Mouse (Mus musculus) embryo, embryonic 11.5 days (tissue): ENCODE data around the gene Pdxp.
A peak's percentile ranks its signal among the peaks of the same experiment; 100 is the strongest.

Source experiments
- DNase-seq: peaks from one replicate; pipeline ENCODE4 v3.0.0-alpha.2; 2012; ENCODE audit warnings: low read depth, low spot score

Gene Pdxp

GRCm38 (mm10) chr15:78899740-78900584 lies 13.8 kb upstream of the Pdxp start, which contains the start of gene Sh3bp1:
TSS of gene Sh3bp1 (plus strand) at chr15:78899768.
- no peak for DNase-seq

- no peak for DNase-seq
Observed at GRCm38 (mm10) chr15:78900585-78901421, 12.9 kb upstream of the Pdxp start.

- no peak for DNase-seq
Observed at GRCm38 (mm10) chr15:78901422-78901789, 12.3 kb upstream of the Pdxp start.

DNA sequence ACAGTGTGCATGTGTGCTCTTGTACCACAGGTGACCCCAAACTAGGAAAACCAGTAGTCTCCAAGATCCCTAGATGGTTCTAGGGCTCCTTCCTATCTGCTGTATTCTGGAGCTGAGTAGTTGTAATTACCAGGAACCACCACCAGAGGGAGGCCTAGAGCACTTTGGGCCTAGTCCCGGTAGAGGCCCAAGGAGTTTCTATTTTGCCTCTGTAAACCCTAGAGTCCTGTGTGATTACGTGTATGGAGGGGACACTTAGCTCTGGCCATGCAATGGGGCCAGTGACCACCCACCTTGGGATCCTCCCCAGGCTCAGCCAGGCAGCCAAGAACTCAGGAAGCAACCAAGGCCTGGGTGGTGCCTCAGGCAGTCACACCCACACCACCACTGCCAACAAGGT lies 10.5 kb upstream of the Pdxp start:
- DNase-seq, result peak; percentile 77

GRCm38 (mm10) chr15:78908399-78908798 lies 5.3 kb upstream of the Pdxp start:
- no peak for DNase-seq

GRCm38 (mm10) chr15:78908982-78909381 lies 4.7 kb upstream of the Pdxp start:
- no peak for DNase-seq

GRCm38 (mm10) chr15:78912040-78912439 lies 1.7 kb upstream of the Pdxp start:
- DNase-seq, result no peak

GRCm38 (mm10) chr15:78914091-78914822 lies 538 bp downstream of the Pdxp start:
- no peak for DNase-seq

DNA sequence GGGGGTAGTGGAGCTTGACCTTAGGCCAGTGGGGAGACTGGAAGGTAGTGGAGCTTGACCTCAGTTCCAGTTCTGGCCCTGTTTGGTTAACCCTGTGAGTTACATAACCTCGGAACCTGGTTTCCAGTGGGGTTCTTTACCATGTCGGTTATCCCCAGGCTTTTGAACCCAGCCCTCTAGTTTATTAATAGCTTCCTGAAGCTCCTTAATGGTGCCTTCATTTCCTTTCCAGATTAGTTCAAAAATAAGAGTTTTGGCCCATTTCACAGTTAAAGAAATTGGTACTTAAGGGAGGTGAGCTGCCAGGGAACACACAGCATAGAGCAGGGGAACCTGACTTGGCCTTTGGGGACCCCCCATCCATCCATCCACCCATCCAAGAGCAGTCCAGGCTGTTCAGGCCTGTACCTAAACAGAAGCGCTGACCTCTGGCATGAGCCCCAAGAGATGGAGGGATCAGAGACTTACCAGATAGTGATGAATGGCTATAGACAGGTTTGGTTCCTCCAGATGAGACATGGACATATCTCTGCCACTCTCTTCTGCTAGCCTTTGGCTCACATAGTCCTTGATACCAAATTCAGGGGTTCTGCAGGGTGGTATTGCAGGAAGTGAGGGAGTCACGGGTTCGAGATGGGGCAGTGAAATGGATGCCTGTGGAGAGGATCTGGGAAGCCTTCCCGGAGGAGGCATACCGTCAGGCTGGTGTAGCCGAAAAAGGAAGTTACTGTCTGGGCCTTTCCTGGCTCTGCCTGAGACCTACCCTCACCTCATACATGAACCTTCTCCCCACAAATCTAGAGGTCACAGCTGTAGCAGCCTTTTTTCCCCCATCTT lies 1.3 kb downstream of the Pdxp start:
- no peak for DNase-seq

GRCm38 (mm10) chr15:78915660-78916017 lies 1.9 kb downstream of the Pdxp start:
- DNase-seq, result no peak

DNA sequence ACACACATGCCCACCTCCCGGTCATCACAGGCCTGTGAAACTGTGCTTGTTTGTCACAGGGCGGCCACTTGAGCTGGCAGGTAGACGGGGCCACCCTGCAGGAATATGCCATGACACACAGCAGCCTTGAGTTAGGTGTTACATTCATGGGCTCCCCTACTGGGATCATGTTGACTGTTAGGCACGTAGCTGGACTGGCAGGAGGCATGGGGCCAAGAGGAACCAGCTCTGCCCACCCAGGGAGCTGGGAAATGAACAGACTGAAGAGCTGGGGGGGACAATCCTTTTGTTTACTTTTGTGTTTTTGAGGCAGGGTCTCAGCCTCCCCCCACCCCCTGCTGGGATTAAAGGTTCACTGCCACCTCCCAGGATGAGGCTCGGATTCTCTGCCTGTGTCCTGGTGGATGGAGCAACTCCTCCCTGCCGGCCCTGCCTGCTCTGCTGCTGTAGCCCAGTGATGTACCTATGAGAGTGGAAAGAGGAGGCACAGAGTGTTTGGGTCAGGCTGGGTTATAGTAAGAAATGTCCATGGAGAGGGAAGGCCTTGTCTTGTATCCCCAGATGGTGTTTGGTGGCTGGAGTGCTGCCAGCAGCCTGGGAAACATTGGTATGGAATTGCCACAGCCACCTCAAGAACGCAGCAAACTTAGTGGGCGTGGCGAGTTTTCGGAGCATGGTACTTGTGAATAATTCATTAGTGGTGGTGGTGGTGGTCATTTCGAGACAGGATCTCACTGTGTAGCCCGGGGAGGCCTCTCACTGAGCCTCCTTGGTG lies 2.5 kb downstream of the Pdxp start:
- DNase-seq, result no peak

- DNase-seq, result no peak
Observed at GRCm38 (mm10) chr15:78918126-78918525, 4.4 kb downstream of the Pdxp start.

DNA sequence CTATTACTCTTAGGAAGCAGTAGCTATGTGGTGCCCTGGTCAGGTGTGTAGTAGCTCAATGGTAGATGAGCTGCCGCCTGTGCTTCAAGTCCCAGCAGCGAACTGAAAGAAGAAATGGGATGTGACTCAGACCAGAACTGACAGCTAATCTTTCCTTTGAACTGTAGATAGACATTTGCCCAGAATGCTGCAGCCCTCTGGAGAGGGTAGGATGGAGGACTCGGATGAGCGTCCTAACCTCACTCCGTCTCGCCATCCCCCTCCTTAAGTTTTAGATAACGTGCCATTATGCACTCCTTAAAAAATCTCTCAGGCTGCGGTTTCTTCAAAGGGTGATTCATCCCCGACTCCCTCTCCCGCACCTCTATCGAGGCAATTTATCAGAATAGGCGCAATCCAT lies 6.2 kb downstream of the Pdxp start:
- no peak for DNase-seq

GRCm38 (mm10) chr15:78922700-78923099 lies 9.0 kb downstream of the Pdxp start:
- DNase-seq, result no peak

DNA sequence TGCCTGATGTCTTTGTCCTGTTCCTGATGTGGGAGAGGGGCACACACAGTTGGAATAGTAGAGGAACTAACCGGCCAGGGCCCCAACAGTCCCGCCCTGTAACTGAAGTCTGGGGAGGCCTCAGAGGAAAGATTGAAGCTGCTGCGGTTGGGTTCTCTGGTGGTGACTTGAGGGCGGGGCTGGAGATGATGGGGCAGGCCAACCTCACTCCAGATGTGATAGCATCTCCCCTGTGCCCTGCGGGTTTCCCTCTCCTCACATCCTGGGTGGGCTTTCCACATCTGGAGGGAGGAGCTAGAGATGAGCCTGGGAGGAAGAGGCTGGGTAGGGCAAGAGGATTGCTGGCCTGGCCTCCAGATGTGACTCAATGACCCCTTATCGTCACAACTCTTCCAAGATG lies 9.9 kb downstream of the Pdxp start:
- no peak for DNase-seq

- no peak for DNase-seq
Observed at GRCm38 (mm10) chr15:78925129-78925528, 11.4 kb downstream of the Pdxp start.

- peak; percentile 78 for DNase-seq
Observed at GRCm38 (mm10) chr15:78926021-78926919, 12.6 kb downstream of the Pdxp start, which contains the start of gene Lgals1. TSS of gene Lgals1 (plus strand) at chr15:78926725.

DNA sequence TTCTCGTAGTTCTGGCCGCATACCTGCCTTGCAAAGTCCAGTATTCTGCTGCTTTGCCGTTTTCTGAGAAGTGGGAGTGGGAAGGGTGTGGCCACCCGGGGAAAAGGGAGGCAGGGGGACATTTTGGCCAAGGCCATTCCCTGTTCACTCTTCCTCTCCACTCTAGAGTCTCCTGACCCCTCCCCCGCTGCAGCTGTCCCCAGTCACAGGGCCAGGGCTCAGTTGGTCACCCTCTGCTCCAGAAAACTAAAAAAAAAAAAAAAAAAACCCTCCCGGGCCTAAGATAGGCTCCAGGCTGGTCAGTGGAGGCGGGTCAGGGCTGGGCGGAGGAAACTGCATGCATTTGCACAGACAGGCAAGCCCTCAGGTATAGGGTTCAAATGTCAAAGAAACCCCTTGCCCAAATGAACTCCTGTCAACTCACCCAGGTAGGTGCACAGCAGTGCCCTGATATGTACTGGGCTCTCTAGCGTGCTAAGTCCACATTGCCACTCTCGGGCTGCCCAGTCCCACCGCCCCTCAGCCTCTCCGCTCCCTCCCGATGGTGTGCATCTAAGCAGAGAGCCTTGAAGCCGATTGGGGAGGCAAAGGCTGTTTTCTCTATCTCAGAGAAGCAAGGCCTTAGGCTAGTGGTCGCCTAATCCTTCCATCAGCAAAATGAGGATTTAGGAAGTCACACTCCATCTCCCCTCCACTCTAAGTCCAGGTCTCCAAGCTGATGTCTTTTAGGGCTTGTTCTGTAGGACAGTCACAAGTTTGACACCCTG lies 13.5 kb downstream of the Pdxp start:
- no peak for DNase-seq
